In genomic region chr4:134510845-134511411, GRCm38 (mm10) we compare ENCODE assay signal across 8 mouse cellular contexts. TPM values are rescaled to one million over a fixed set of nuclear protein-coding genes. Genes with fewer than 3 reads are reported as not detected.
DNase-seq lines count a peak whose midpoint lies in the region.

Gene Aunip (plus strand): TSS chr4:134510999.

- peak; percentile 92 for DNase-seq in Muller cell, postnatal 12 days (ENCODE audit: inconsistent ontology term)
- DNase-seq in cerebellum, adult 8-10 months: peak; percentile 82
- DNase-seq in forelimb bud, embryonic 11.5 days (ENCODE audit: low read depth, low spot score): peak; percentile 89
- peak; percentile 95 for DNase-seq in hindbrain, embryonic 10.5 days (ENCODE audit: low spot score)
- peak; percentile 85 to 88 for DNase-seq in layer of hippocampus, postnatal 10 days (ENCODE audit: low spot score in 2 of 2)
- peak; percentile 95 for DNase-seq in lung, postnatal 10 days
- peak; percentile 81 for DNase-seq in ovary, postnatal 14 days (ENCODE audit: low spot score)
- peak; percentile 68 to 84 for DNase-seq in thymus, postnatal 10 days (ENCODE audit: low spot score in 2 of 2)

- no peaks in the 10 kb centered on the region for H3K9me3 ChIP-seq in hindbrain, embryonic 10.5 days

- peaks cover 41% of the 10 kb centered on the region for H3K4me1 ChIP-seq in hindbrain, embryonic 10.5 days (replicated peaks)

- peaks cover 11% of the 10 kb centered on the region for H3K36me3 ChIP-seq in hindbrain, embryonic 10.5 days

- peak within 1 kb of the TSS; percentile 93 for H3K27ac ChIP-seq in hindbrain, embryonic 10.5 days

- WGBS in hindbrain, embryonic 10.5 days: under 1% methylated on average over 42 of the region's 42 CpGs

- no peaks in the 10 kb centered on the region for H3K27me3 ChIP-seq in hindbrain, embryonic 10.5 days (ENCODE audit: insufficient read depth, poor library complexity, severe bottlenecking)

- H3K4me3 ChIP-seq in hindbrain, embryonic 10.5 days: peak within 1 kb of the TSS; percentile 65

RNA-seq across cellular contexts. Expression of gene Aunip, which starts in this region (rescaled TPM):
- 19.3 and 25.9 TPM in 2 replicates for polyA plus RNA-seq in hindbrain, embryonic 10.5 days (2016; fragmentation: Nextera tagmentation; extraction: Ambion mirVana)
- under 1 TPM; 0.48 to 0.78 TPM for total RNA-seq in layer of hippocampus, postnatal 10 days (2021)

Comparison
In these comparisons a context has a peak if more than half of its experiments do, and no peak if none do; other contexts are left out.
1. Peak in every context shown above with its lines: DNase-seq, H3K4me3 ChIP-seq and H3K27ac ChIP-seq.
2. Peak in DNase-seq in layer of hippocampus, postnatal 10 days; RNA of the gene not detected or under 1 TPM.